Mouse (Mus musculus): ENCODE data around the gene Pias1.

Pias1 gene

DNA sequence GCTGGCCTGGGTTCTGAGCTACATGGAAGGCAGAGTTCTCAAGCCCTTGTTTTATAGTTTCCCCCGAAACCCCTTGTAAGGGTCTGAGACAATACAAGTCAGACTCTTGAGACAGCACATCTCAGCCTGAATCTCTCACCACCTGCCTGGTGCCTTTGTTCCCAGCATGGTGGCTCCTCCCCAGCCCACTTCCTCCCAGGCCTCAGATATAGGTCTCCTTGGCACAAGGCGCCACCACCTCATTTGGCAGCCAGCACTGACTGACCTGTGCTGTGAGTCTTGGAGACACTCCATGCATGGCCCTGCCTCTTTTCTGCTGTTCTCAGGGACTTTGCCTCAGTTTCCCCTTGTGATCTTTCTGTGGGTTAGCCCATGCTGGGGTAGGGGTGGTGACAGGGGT is 136.2 kb downstream of the Pias1 start:
- DNase-seq, result no peak

DNA sequence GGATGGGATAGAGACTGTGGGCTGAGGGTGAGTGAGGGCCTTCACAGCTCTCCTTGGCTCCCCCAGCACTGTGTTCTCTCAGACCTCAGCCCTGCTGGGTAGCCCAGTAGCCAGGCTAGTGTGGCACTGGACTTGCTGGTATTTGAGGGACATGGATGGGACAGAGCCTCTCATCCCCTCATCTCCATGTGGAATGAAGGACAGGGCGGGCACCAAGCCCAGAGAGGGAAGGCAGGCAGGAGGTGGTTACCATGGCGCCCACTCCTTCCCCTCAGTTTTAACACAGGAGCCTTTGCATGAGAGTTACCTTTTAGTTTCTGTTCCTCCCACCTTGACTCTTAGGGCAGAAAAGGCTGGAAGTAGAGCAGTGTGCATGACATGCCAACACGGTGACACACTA is 139.1 kb downstream of the Pias1 start:
- no peak for DNase-seq

DNA sequence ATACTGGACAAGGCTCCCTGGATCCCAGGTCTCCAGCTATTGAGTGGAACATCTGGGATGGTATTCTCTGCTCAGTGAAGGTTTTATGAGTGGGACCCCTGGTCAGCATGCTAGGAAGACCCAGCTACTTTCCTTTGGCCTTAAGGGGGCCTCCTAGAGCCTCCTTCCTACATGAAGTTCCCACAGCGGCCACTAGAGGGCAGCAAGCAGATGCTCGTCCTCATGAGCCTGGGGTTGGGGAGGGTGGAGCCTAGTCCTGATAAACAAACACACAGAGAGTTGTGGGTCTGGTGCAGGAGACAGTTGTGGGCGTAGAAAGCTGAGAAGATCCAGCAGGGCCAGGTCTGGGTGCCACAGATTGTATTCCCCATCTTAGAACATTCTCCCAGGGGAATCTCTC is 140.0 kb downstream of the Pias1 start:
- DNase-seq, result peak; percentile 88 to 92

DNA sequence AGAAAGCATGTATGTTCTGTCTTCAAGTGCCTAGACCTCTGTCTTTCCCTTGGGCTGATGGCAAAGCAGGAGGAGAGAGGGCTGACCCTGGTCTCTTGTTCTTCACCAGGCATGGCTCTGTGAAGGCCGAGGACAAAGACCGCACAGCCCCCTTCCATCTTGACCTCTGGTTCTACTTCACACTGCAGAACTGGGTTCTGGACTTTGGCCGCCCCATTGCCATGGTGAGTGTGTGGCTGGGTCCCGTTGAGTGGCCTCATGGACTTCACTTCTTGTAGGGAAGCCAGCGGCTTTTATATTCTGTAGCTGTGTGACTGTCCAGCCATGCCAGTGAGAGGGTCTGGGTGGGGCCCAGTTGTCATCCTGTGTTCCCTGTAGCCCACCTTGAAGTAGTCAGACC is 143.3 kb downstream of the Pias1 start:
- DNase-seq, result no peak

DNA sequence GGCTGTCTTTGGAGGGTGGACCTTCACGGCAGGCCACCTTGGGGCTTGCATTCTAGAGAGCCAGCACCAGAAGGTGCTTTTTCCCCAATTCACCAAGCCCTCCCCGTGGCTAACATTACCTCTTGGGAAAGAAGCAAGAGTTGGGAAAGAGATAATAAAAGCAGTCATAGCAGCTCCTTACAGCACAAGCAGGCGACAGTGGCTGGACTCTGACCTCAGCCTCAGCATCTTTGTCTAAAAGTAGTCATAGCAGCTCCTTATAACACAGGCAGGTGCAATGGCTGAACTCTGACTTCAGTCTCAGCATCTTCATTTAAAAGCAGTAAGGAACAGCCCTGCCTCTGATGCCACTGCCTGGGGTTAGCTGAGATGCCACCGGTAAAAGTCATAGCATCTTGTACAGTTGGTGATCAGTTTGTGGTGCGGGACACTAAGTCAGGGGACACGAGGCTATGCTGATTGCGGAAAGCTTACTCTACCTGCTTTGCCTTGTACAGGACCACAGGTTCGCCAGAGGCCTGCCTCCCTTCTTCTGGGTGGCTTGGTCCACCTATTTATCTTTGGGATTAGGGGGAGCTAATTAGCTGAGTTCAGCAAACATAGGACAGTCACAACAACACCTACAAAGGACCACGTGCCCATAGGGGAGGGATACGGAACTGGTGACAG is 144.2 kb downstream of the Pias1 start:
- no peak for DNase-seq

DNA sequence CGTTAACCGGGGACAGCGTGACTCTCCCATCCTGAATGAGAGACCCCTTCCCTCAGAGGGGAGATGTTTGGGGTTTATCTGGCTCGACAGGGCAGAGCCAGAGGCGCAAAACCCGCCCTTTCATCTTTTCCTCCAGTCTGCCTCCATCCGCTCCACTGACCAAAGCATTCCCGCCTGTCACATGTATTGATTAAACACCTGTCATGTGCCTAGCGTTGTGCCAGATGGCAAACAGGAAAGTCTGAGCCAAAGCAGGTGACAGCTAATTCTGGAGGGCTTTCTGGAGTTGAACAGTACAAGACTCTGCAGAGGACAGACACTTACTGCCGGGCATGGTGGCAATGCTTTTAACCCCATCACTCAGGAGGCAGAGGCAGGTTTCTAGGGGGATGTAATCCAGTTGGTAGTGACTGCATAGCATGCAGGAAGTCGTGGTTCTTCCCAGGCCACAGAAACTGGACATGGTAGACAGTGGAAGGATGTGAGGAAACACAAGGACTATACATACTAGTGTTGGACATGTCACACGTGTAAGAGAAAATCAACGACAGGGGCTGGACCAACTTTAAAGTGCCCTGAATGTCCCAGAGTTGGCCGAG is 148.5 kb downstream of the Pias1 start:
- DNase-seq, result peak in 1 of 2 experiments; percentile 35

DNA sequence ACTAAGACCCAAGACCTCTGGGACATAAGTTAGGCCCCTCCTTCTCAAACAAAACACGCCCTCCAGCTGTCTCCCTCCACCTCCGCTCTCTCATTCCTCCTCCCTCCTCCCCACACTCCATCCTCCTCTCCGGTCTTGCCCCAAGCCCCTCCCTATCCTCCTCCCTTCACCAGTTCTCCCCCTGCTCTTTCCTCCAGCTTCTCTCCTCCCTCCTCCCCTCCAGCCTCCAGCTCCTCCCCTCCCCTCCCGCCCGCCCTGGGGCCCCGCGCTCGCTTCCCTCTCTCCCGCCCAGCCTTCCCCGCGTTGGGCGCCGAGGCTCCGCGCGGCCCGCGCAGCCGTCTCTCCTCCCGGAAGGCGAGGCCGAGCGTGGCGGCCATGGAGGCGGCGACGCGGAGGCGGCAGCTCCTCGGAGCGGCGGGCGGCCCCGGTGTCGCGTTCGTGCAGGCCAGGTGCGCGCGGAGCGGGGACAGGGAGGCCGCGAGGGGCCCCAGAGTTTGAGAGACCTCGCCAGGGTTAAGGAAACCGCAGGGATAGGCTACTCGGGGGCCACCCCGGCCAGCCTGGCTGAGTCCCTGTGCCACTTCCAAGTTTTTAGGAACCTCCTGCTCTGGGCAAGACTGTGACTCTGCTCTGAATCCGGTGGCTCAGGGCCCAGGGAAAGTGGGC is 149.1 kb downstream of the Pias1 start, which contains the start of gene Cln6:
TSS of gene Cln6 (plus strand) at position 280 of the 666 bp plus-strand sequence.
- DNase-seq, result peak; percentile 82 to 85

DNA sequence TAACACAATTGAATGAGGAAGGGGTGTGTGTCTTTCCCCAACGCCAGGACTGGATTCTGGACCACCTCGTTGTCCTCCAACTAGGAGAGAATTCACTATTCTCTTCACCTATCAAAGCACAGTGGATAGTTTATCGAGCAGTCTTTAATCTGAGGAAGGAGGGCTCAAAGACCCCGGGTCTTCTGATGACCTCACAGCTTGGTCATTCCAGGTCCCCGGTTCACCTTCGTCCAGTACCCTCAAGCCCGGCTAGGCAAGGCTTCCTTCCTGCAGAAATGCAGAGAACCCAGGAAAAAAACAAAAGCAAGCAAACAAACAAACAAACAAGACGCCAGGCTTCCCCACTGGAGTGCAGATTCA is 149.6 kb downstream of the Pias1 start:
- DNase-seq, result no peak

DNA sequence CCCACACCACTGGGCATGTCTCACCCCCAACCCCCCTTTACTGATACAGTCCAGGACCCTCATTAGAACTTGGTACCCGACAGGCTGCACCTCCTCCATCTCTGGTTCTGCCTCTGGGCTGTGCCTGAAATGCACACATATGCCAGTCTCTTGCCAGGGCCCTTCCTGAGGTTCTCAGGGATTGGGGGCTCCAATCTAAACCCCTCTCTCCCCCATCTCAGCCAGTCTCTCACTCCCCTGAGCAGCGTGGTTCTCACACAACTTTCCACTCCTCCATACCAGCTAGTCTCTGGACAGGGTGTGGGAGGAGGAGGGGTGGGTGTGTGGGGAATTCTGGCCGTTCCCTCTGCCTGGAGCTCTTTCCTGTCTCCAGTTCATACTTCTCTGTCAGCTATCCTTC is 150.1 kb downstream of the Pias1 start:
- no peak for DNase-seq

DNA sequence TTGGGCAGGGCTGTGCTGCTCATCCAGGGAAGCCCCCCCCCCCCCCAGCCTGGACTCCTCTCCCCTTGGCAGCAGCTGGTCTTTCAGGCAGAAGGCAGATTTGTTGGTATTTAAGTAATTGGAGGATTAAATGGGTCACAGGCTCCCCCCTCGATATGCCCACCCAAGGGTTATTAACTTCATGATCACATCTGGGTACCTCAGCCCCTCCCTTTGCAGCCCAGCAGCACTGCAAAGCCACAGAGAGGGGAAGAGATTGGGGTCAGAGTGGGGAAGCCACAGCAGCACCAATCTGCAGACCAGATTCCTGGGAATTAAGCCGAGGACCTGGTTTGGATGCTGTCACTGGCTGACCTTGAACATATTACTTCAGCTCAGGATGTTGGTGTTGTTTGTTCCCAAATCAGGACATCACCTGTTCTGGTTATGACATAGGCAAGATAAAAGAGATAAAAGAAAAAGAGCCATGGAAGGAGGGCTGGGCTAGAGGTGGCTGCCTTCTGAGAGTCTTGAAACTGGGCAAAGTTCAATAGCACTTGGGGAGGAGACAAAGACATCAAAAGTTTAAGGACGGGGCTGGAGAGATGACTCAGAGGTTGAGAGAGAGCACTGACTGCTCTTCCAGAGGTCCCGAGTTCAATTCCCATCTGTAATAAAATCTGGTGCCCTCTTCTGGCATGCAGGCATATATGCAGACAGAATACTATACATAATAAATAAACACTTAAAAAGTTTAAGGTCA is 151.8 kb downstream of the Pias1 start:
- no peak for DNase-seq

DNA sequence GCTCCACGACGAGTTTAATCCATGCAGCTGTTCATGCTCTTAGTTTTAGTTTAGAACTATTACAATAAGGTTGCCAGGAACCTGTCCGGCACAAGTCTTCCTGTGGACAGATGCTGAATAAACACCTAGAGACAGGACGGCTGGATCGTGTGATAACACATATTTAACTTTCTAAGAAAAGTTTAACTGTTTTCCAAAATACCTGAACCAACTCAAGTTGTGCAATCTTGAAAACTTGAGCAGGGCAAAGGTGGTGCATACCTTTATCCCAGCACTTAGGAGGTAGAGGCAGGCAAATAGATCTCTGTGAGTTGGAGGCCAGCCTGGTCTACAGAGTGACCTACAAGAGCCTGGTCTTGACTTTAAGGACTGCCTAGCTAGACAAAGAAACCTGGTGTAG is 152.8 kb downstream of the Pias1 start:
- DNase-seq, result no peak

DNA sequence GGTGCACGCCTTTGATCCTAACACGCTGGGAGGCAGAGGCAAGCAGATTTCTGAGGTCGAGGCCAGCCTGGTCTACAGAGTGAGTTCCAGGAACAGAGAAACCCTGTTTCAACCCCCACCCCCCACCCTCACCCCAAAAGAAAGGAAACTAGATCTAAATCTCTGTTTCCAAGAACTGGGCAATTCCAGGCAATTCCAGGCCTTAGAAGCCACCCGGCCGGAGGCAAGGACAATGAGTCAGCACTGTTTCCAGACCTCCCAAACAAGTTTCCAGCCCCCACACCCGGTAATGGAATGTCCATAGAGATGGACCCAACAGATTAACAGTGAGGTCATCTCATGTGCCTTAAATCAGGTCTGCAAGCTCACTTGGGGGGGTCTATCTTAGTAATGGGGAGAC is 157.8 kb downstream of the Pias1 start:
- no peak for DNase-seq

DNA sequence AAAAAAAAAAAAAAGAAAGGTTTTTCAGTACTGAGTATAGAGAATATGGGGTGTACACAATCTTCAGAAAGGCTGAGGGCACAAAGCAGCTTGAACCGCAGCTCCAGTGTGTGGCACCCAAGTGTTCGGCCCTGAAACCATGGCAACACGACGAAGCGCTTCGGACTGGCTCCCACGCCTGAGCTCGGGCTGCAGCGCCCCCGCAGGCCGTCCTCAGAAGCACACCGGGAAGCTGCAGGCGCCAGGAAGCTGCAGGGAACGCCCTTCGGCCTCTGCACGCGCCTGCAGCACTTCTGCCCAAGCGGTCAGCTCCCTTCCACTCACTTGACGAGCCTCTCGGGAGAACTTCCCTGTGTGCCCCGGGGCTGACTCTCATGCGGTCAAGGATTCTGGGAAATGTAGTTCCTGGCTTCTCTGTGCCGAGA is 159.1 kb downstream of the Pias1 start:
- DNase-seq, result peak; percentile 95 to 96
